Mouse (Mus musculus): ENCODE measurements around the gene Pacsin2. TPM values are rescaled to one million over a fixed set of nuclear protein-coding genes. Genes with fewer than 3 reads are reported as not detected.
A peak's percentile ranks its signal among the peaks of the same experiment; 100 is the strongest.
"Not testable (repeated sequence)": the region's sequence is repeated elsewhere in the genome, so short reads cannot be mapped to it uniquely, and the experiment has no call there.

Gene Pacsin2
- polyA plus RNA-seq, 1 experiment = 62.0 TPM

- H3K27ac ChIP-seq (ENCODE audit: insufficient read depth, low read length) = no peak overlapping the region
Measured at GRCm38 (mm10) chr15:83366933-83367552, 97.4 kb downstream of the Pacsin2 start.

DNA sequence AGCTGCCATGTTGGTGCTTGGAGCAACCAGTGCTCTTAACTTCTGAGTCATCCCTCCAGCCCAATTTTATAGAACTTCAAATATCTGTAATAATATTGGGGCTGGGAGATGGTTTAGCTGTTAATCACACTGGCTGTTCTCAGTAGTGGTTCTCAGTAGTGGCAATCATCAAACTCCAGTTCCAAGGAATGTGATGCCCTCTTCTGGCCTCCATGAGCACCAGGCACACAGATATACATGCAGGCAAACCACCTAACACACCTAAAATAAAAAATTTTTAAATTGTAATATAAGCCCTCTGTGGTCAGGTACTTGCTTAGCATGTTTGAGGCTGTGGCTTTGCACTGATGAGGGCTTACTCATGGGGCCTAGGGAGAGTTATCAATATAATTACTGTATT is 98.7 kb downstream of the Pacsin2 start:
- TF ChIP-seq POLR2A (IDR thresholded peaks at IDR 0.05; ENCODE audit: low read depth, low read length) (no peak), CTCF (IDR thresholded peaks at IDR 0.05; ENCODE audit: borderline replicate concordance, insufficient read depth, low read length) (peak; percentile 24; the same call in 1 of the 2 replicates)
- Histone ChIP-seq H3K4me1 (ENCODE audit: control insufficient read depth, insufficient read depth, low read length) (no peaks in the 10 kb centered on the region), H3K4me3 (ENCODE audit: insufficient read depth, low read length) (no peak overlapping the region), H3K27ac (ENCODE audit: insufficient read depth, low read length) (no peak overlapping the region)

More at GRCm38 (mm10) chr15:83366933-83367552, 97.4 kb downstream of the Pacsin2 start:
- Histone ChIP-seq H3K4me1 (ENCODE audit: control insufficient read depth, insufficient read depth, low read length) (no peaks in the 10 kb centered on the region), H3K4me3 (ENCODE audit: insufficient read depth, low read length) (peak overlapping the region; percentile 5; the same call in 1 of the 2 replicates)
- no peak for TF ChIP-seq CTCF (IDR thresholded peaks at IDR 0.05; ENCODE audit: borderline replicate concordance, insufficient read depth, low read length)
- TF ChIP-seq POLR2A (IDR thresholded peaks at IDR 0.05; ENCODE audit: low read depth, low read length) = 0 out of 2 replicates have a peak, but pooled peaks have one; percentile 17

GRCm38 (mm10) chr15:83364194-83364593 is 100.2 kb downstream of the Pacsin2 start:
- no peak overlapping the region for H3K4me3 ChIP-seq (ENCODE audit: insufficient read depth, low read length)

DNA sequence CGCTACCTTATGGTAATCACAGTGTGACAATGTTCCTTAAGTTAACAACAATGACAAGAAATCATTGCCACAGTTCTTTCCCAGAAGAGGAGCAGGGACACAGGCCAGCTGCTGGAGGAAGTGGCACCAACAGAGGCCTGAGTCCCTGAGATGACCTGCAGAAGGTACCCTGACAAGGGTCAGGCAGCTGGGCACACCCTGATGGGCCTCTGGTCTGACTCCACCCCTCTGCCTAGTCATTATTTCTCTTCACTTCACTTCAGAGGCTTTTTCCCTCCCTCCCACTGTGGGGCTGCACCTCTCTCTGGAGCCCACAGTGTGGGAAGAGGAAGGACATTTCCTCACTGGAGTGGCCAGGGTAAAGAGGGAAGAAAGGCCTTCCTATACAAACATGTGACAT is 101.6 kb downstream of the Pacsin2 start:
- not testable (repeated sequence) for H3K4me1 ChIP-seq (ENCODE audit: control insufficient read depth, insufficient read depth, low read length); H3K27ac ChIP-seq (ENCODE audit: insufficient read depth, low read length); H3K4me3 ChIP-seq (ENCODE audit: insufficient read depth, low read length)

More at GRCm38 (mm10) chr15:83364194-83364593, 100.2 kb downstream of the Pacsin2 start:
- no peaks in the 10 kb centered on the region for H3K4me1 ChIP-seq (ENCODE audit: control insufficient read depth, insufficient read depth, low read length)
- no peak overlapping the region for H3K27ac ChIP-seq (ENCODE audit: insufficient read depth, low read length)
- TF ChIP-seq CTCF (IDR thresholded peaks at IDR 0.05; ENCODE audit: borderline replicate concordance, insufficient read depth, low read length) (no peak), POLR2A (IDR thresholded peaks at IDR 0.05; ENCODE audit: low read depth, low read length) (no peak)

GRCm38 (mm10) chr15:83360899-83361298 is 103.5 kb downstream of the Pacsin2 start:
- not testable (repeated sequence) for H3K27ac ChIP-seq (ENCODE audit: insufficient read depth, low read length); H3K4me3 ChIP-seq (ENCODE audit: insufficient read depth, low read length)

DNA sequence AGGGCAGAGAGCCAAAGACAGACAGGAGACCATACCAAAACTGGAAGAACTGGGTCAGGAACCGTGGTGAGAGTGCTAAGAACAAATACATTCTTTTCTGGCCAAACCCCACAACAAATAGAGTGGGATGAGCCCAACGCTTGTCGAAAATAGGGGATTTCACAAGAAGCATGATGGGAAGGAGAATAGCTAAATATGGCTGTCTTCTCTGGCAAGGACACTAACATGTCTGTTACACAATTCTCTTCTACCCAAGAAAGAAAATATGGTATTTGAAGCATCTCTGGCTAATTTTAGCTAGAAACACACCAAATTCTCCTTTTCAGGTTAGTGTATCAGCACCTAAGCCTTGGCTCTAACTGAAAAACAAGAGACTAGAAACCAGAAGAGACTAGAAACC is 104.3 kb downstream of the Pacsin2 start:
- H3K4me3 ChIP-seq (ENCODE audit: insufficient read depth, low read length) = no peak overlapping the region
- no peak for TF ChIP-seq POLR2A (IDR thresholded peaks at IDR 0.05; ENCODE audit: low read depth, low read length)
- TF ChIP-seq CTCF (IDR thresholded peaks at IDR 0.05; ENCODE audit: borderline replicate concordance, insufficient read depth, low read length) = no peak
- no peaks in the 10 kb centered on the region for H3K4me1 ChIP-seq (ENCODE audit: control insufficient read depth, insufficient read depth, low read length)
- no peak overlapping the region for H3K27ac ChIP-seq (ENCODE audit: insufficient read depth, low read length)

More at GRCm38 (mm10) chr15:83360899-83361298, 103.5 kb downstream of the Pacsin2 start:
- H3K4me1 ChIP-seq (ENCODE audit: control insufficient read depth, insufficient read depth, low read length) = not testable (repeated sequence)

DNA sequence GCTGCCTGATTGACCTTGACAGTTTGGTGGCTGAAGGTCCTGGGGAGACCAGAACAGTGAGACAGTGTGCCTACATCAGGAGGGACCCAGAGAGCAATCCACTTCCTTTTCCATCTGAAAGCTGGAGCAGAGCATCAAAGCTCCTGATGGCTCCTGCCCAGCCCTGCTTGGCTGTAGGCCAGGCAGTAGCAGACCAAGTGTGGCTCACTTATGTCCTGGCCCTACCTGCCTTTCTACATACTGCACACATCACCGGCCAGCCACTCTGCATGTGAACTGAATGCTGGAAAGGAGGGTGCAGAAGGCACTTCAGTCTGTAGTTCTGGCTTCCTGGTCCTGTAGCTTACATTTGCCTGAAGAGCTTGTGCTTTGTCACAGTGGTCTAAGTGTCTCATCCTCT is 105.9 kb downstream of the Pacsin2 start:
- no peak for TF ChIP-seq POLR2A (IDR thresholded peaks at IDR 0.05; ENCODE audit: low read depth, low read length)
- TF ChIP-seq CTCF (IDR thresholded peaks at IDR 0.05; ENCODE audit: borderline replicate concordance, insufficient read depth, low read length) = no peak
- Histone ChIP-seq H3K4me1 (ENCODE audit: control insufficient read depth, insufficient read depth, low read length) (no peaks in the 10 kb centered on the region), H3K27ac (ENCODE audit: insufficient read depth, low read length) (no peak overlapping the region), H3K4me3 (ENCODE audit: insufficient read depth, low read length) (no peak overlapping the region)

GRCm38 (mm10) chr15:83351546-83351945 is 112.9 kb downstream of the Pacsin2 start:
- no peak overlapping the region for H3K27ac ChIP-seq (ENCODE audit: insufficient read depth, low read length)
- H3K4me3 ChIP-seq (ENCODE audit: insufficient read depth, low read length) = no peak overlapping the region
- TF ChIP-seq POLR2A (IDR thresholded peaks at IDR 0.05; ENCODE audit: low read depth, low read length) = no peak
- no peak for TF ChIP-seq CTCF (IDR thresholded peaks at IDR 0.05; ENCODE audit: borderline replicate concordance, insufficient read depth, low read length)
- no peaks in the 10 kb centered on the region; the same call in 1 of the 2 replicates for H3K4me1 ChIP-seq (ENCODE audit: control insufficient read depth, insufficient read depth, low read length)

GRCm38 (mm10) chr15:83350859-83351258 is 113.5 kb downstream of the Pacsin2 start:
- H3K4me1 ChIP-seq (ENCODE audit: control insufficient read depth, insufficient read depth, low read length) = no peaks in the 10 kb centered on the region; the same call in 1 of the 2 replicates
- H3K27ac ChIP-seq (ENCODE audit: insufficient read depth, low read length) = no peak overlapping the region
- TF ChIP-seq CTCF (IDR thresholded peaks at IDR 0.05; ENCODE audit: borderline replicate concordance, insufficient read depth, low read length) (no peak), POLR2A (IDR thresholded peaks at IDR 0.05; ENCODE audit: low read depth, low read length) (no peak)
- no peak overlapping the region for H3K4me3 ChIP-seq (ENCODE audit: insufficient read depth, low read length)

- Histone ChIP-seq H3K4me3 (ENCODE audit: insufficient read depth, low read length) (peak within 1 kb of the TSS; percentile 84), H3K27ac (ENCODE audit: insufficient read depth, low read length) (no peak within 1 kb of the TSS), H3K4me1 (ENCODE audit: control insufficient read depth, insufficient read depth, low read length) (peaks cover 3% of the 10 kb centered on the region)
- peak; percentile 67 for TF ChIP-seq POLR2A (IDR thresholded peaks at IDR 0.05; ENCODE audit: low read depth, low read length)
- TF ChIP-seq CTCF (IDR thresholded peaks at IDR 0.05; ENCODE audit: borderline replicate concordance, insufficient read depth, low read length) = no peak
Measured at GRCm38 (mm10) chr15:83349954-83350711, 114.3 kb downstream of the Pacsin2 start, which contains the start of gene Arfgap3. Gene Arfgap3, minus strand, starts transcription at chr15:83350247.

Measured in embryonic fibroblast, embryonic 13.5 days (primary cell).